Mouse (Mus musculus) hindbrain, embryonic 15.5 days (tissue): ENCODE measurements at regions not wholly inside any gene's neighbourhood (a gene's known extent, or its start where the extent isn't known, plus 50 kb on each side); places are given as distances from the start of the nearest gene placed in this dataset. TPM values are rescaled to one million over a fixed set of nuclear protein-coding genes. Genes with fewer than 3 reads are reported as not detected.

Source experiments
- ATAC-seq: fragments of 200-750 bp; cut with Nextera tagmentation; 2 replicates; pipeline ENCODE4 v1.8.0; 2017; ENCODE audit warnings: low read depth, moderate number of reproducible peaks, moderate TSS enrichment; ENCODE audit not compliant: low FRiP score
- H3K27ac ChIP-seq: fragments of 300-500 bp; sonication (generic); replicated peaks from 2 replicates; pipeline ENCODE4 v1.5.1; 2015; ENCODE audit warnings: mild to moderate bottlenecking, inconsistent platforms
- H3K27me3 ChIP-seq: fragments of 300-500 bp; sonication (generic); 2 replicates; pipeline ENCODE4 v1.6.1; 2015; ENCODE audit warnings: control low read depth, inconsistent platforms
- H3K36me3 ChIP-seq: fragments of 300-500 bp; sonication (generic); 2 replicates; pipeline ENCODE4 v1.6.1; 2015; ENCODE audit warnings: control low read depth, inconsistent platforms
- H3K4me1 ChIP-seq: fragments of 300-500 bp; sonication (generic); replicated peaks from 2 replicates; pipeline ENCODE4 v1.6.1; 2015; ENCODE audit warnings: control low read depth, inconsistent platforms
- H3K4me2 ChIP-seq: fragments of 300-500 bp; sonication (generic); 2 replicates; pipeline ENCODE4 v1.6.1; 2015; ENCODE audit warnings: moderate library complexity, mild to moderate bottlenecking, inconsistent platforms
- H3K4me3 ChIP-seq: fragments of 300-500 bp; sonication (generic); 2 replicates; pipeline ENCODE4 v1.5.1; 2015; ENCODE audit warnings: mild to moderate bottlenecking, inconsistent platforms
- H3K9ac ChIP-seq: fragments of 300-500 bp; sonication (generic); 2 replicates; pipeline ENCODE4 v1.6.1; 2015; ENCODE audit warnings: inconsistent platforms
- H3K9me3 ChIP-seq: fragments of 300-500 bp; sonication (generic); 2 replicates; pipeline ENCODE4 v1.6.1; 2016; ENCODE audit warnings: control low read depth, inconsistent platforms
- WGBS: fragments of 180-500 bp; shearing (Covaris S2); methylation state at CpG from one replicate; pipeline ENCODE4 v1.1.7; 2015; 5-methylcytosine and 5-hydroxymethylcytosine counted together
- microRNA-seq: library from miRNA; unstranded; fragments of <30 nt; microRNA quantifications from one replicate; pipeline ENCODE4, GENCODE M21; 2016

GRCm38 (mm10) chr12:94943067-94943466 is 749.0 kb upstream of the Flrt2 start:
- Histone ChIP-seq H3K27ac (no peak overlapping the region), H3K27me3 (no peaks in the 10 kb centered on the region), H3K4me1 (no peaks in the 10 kb centered on the region), H3K4me2 (no peak overlapping the region), H3K9me3 (no peaks in the 10 kb centered on the region), H3K36me3 (no peaks in the 10 kb centered on the region), H3K9ac (no peak overlapping the region), H3K4me3 (no peak overlapping the region)
- ATAC-seq: no peak
- 75% methylated on average over 6 of the region's 6 CpGs for WGBS

Small RNA genes lying in the stretch of these regions (microRNA-seq; reads per million reads assigned to microRNA genes)
- not detected for gene Mir8099-2
